Mouse (Mus musculus) colon, adult 2 months (tissue): ENCODE data around the gene Pigc. TPM values are rescaled to one million over a fixed set of nuclear protein-coding genes. Genes with fewer than 3 reads are reported as not detected.

Experiments
- polyA plus RNA-seq: library from polyadenylated mRNA; depleted of rRNA; stranded (reverse); fragments of >200 nt; gene quantifications from 2 replicates; pipeline ENCODE4 v1.2.3, GENCODE M21; 2012; rRNA removed

Pigc gene
- polyA plus RNA-seq: 10.6 and 18.0 TPM in 2 replicates

DNA sequence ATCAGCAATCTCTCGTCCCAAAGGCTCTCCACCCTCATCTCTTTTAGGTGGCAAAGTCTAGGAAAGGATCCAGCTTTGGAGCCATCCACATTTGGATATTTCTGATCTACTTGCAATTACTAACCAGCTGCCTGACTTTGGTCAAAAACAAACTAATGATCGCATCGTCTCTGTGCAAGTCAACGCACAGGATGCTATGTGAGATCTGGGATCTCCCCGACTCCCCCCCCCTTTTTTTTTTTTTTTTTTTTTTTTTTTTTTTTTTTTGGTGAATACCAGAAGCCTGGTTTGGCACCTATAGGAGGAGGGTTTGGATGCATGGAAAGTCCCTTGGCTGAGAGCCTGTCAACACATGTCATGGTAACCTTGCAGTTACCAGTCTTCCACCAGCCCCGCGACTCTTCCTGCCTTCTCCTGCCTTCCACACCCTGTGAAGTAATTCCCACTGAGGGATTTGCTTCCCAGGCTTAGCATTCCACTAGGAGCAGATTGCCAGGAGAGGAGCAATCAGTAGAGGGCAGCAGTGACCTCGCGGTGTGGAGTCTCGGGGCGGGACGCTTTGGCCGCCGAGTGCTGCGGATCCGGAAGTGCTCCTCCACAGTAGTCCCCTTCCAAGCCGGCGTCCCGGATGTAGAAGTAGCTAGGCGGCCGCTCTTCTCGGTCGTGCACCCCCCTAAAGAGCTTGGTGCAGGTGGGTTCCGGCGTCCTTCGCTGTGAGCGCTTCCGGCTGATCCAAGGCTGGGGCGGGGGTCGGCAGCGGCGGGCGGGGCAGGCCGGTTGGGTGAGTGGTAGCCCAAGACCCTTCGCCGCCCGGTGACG is at the start of gene Pigc:
Pigc (plus strand) TSS at position 598 of the 819 bp plus-strand sequence.

DNA sequence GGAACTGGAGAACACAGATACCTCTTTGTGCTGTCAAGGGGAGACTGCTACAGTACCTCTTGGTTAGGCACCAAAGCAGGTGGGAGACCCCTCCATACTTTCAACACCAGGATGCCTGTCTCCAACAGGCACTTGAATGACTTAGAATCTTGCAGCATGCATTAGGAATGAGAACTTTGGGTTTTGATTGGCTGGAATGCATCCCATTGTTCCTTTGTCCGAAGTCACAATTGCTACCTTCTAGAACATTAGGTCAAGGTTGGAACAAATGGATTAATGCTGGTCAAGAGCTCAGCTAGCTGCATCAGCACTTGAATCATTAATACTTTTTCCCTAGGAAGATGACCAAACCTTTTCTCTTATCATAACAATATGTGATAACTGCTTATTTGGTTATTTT is 10.6 kb downstream of the Pigc start, which contains the start of gene 4930558K02Rik:
4930558K02Rik (minus strand) TSS at position 101 of the 400 bp plus-strand sequence.

Other genes starting within 250 kb of the Pigc start
- 0.06 and 0.07 TPM in 2 replicates for gene Fasl, start 180.7 kb upstream of the Pigc start, polyA plus RNA-seq
- 1.7 and 1.9 TPM in 2 replicates for gene Suco, start 92.5 kb upstream of the Pigc start, polyA plus RNA-seq
- not detected in 2 replicates for gene 4930558K02Rik, start 10.4 kb downstream of the Pigc start, polyA plus RNA-seq